Mouse (Mus musculus) forebrain, postnatal 0 days (tissue): ENCODE measurements around the gene Ccdc97. TPM values are rescaled to one million over a fixed set of nuclear protein-coding genes. Genes with fewer than 3 reads are reported as not detected.

Source experiments
- ATAC-seq: fragments of 200-750 bp; cut with Nextera tagmentation; 2 replicates; pipeline ENCODE4 v1.8.0; 2017; ENCODE audit warnings: mild to moderate bottlenecking, moderate library complexity
- DNase-seq: peaks from one replicate; pipeline ENCODE4 v3.0.0-alpha.2; 2015
- H3K27ac ChIP-seq: fragments of 300-500 bp; sonication (generic); 2 replicates; pipeline ENCODE4 v1.5.1; 2014; ENCODE audit warnings: low read depth, mild to moderate bottlenecking, antibody characterized with exemption, low read length, moderate library complexity, mixed read lengths
- H3K27me3 ChIP-seq: fragments of 300-500 bp; sonication (generic); 2 replicates; pipeline ENCODE4 v1.6.1; 2014; ENCODE audit warnings: mild to moderate bottlenecking, low read length, mixed read lengths; ENCODE audit not compliant: insufficient read depth
- H3K36me3 ChIP-seq: fragments of 300-500 bp; sonication (generic); 2 replicates; pipeline ENCODE4 v1.6.1; 2014; ENCODE audit warnings: mild to moderate bottlenecking, moderate library complexity; ENCODE audit not compliant: insufficient read depth
- H3K4me1 ChIP-seq: fragments of 300-500 bp; sonication (generic); 2 replicates; pipeline ENCODE4 v1.6.1; 2014; ENCODE audit warnings: antibody characterized with exemption; ENCODE audit not compliant: insufficient read depth
- H3K4me2 ChIP-seq: fragments of 300-500 bp; sonication (generic); 2 replicates; pipeline ENCODE4 v1.6.1; 2014; ENCODE audit warnings: low read depth, mild to moderate bottlenecking, moderate library complexity
- H3K4me3 ChIP-seq: fragments of 300-500 bp; sonication (generic); 2 replicates; pipeline ENCODE4 v1.5.1; 2014; ENCODE audit warnings: low read depth, low read length, mixed read lengths
- H3K9ac ChIP-seq: fragments of 300-500 bp; sonication (generic); 2 replicates; pipeline ENCODE4 v1.6.1; 2014; ENCODE audit warnings: mild to moderate bottlenecking
- H3K9me3 ChIP-seq: fragments of 300-500 bp; sonication (generic); 2 replicates; pipeline ENCODE4 v1.6.1; 2016; ENCODE audit warnings: low read length
- CTCF ChIP-seq: sonication (generic); IDR thresholded peaks from 2 replicates; pipeline ENCODE4 v1.5.1; 2016; ENCODE audit warnings: antibody characterized with exemption, control low read depth, low read depth
- WGBS: fragments of 180-500 bp; shearing (Covaris S2); extraction: QIAGEN DNeasy Blood & Tissue Kit; methylation state at CpG from one replicate; pipeline ENCODE4 v1.1.7; 2014; 5-methylcytosine and 5-hydroxymethylcytosine counted together
- polyA plus RNA-seq: library from polyadenylated mRNA; unstranded; fragments of >200 nt; fragmentation: Nextera tagmentation; extraction: Ambion mirVana; gene quantifications from 2 replicates; pipeline ENCODE4 v1.2.1, GENCODE M21; 2015
- total RNA-seq: library from RNA; depleted of rRNA; stranded (reverse); fragments of >200 nt; gene quantifications from 2 replicates; pipeline ENCODE4 v1.2.3, GENCODE M21; 2014; rRNA removed

Gene Ccdc97
- total and polyA plus RNA-seq, 2 experiments from 2014 or later = 31.7 to 37.6 TPM

DNA sequence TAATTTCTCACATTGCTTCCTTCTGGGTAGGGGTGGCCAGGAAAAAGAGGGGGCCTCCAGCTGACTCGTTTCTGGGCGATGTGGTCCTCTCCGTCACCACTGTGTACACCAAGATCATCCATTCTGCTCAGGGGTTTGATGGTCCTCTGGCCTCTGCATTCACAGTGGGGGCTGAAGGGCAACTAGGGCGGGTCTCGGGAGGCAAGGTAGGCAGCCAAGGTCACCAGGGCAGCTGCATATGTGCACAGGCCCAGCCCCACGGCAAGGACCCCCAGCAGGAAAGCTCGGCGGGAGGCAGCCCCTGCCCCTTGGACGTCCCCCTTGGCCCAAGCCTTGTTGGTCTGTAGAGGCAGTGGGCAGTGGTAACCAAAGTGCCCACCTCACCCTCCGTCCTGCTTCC is 49.7 kb downstream of the Ccdc97 start:
- Histone ChIP-seq H3K9me3 (no peaks in the 10 kb centered on the region), H3K27me3 (peaks cover 1% of the 10 kb centered on the region; the same call in 1 of the 2 replicates), H3K9ac (no peak overlapping the region), H3K4me2 (no peak overlapping the region), H3K27ac (no peak overlapping the region), H3K4me1 (no peaks in the 10 kb centered on the region), H3K4me3 (no peak overlapping the region), H3K36me3 (peaks cover 22% of the 10 kb centered on the region)
- WGBS = 94% methylated on average over 10 of the region's 10 CpGs
- no peak for ATAC-seq
- DNase-seq = no peak
- no peak for TF ChIP-seq CTCF

DNA sequence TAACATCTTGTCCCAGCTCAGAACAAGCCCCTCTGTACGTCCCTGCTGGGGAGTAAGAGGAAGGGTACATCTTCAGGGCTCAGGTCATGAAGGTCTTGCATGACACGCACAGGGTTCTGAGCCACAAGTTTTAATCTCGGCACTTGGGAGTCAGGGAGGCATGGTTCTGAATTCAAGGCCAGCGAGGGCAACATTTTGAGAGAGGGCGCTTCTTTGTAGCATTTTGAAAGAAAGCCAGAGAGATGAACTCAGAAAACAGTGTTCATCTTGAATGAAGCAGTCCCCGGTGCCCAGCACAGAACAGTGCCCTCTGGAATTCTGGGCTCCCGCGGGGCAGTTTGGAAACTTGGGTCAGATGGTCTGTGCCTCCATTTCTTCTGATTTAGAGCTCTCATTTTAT is 52.5 kb downstream of the Ccdc97 start:
- Histone ChIP-seq H3K27me3 (no peaks in the 10 kb centered on the region), H3K4me3 (no peak overlapping the region), H3K9ac (no peak overlapping the region), H3K27ac (no peak overlapping the region), H3K4me2 (no peak overlapping the region), H3K9me3 (no peaks in the 10 kb centered on the region), H3K36me3 (peaks cover 22% of the 10 kb centered on the region), H3K4me1 (no peaks in the 10 kb centered on the region)
- 95% methylated on average over 8 of the region's 8 CpGs for WGBS
- no peak for TF ChIP-seq CTCF
- DNase-seq = no peak
- no peak for ATAC-seq

Other genes with a start within 250 kb of the Ccdc97 start
- 0.24 and 0.31 TPM in 2 replicates for gene Ceacam1, start 241.5 kb downstream of the Ccdc97 start, total RNA-seq
- 0.75 and 1.4 TPM in 2 replicates for gene Ceacam1, start 241.5 kb downstream of the Ccdc97 start, polyA plus RNA-seq
- gene Ceacam2, start 179.2 kb downstream of the Ccdc97 start, total RNA-seq = not detected in 2 replicates
- not detected in 2 replicates for gene Ceacam2, start 179.2 kb downstream of the Ccdc97 start, polyA plus RNA-seq
- gene Erich4, start 103.2 kb downstream of the Ccdc97 start, total RNA-seq = not detected in 2 replicates
- not detected in 2 replicates for gene Erich4, start 103.2 kb downstream of the Ccdc97 start, polyA plus RNA-seq
- gene Dmac2, start 99.7 kb downstream of the Ccdc97 start, total RNA-seq = 35.8 and 45.8 TPM in 2 replicates
- 35.0 and 40.6 TPM in 2 replicates for gene Dmac2, start 99.7 kb downstream of the Ccdc97 start, polyA plus RNA-seq
- 0.31 and 0.95 TPM in 2 replicates for gene B3gnt8, start 92.4 kb downstream of the Ccdc97 start, total RNA-seq
- 1.0 and 1.3 TPM in 2 replicates for gene B3gnt8, start 92.4 kb downstream of the Ccdc97 start, polyA plus RNA-seq
- 55.7 and 55.9 TPM in 2 replicates for gene Bckdha, start 60.1 kb downstream of the Ccdc97 start, total RNA-seq
- 57.1 and 58.3 TPM in 2 replicates for gene Bckdha, start 60.1 kb downstream of the Ccdc97 start, polyA plus RNA-seq
- gene Exosc5, start 59.9 kb downstream of the Ccdc97 start, total RNA-seq = 22.9 and 24.9 TPM in 2 replicates
- gene Exosc5, start 59.9 kb downstream of the Ccdc97 start, polyA plus RNA-seq = 33.9 and 35.2 TPM in 2 replicates
- gene Tmem91, start 43.9 kb downstream of the Ccdc97 start, total RNA-seq = 32.8 and 40.3 TPM in 2 replicates
- 40.9 and 61.4 TPM in 2 replicates for gene Tmem91, start 43.9 kb downstream of the Ccdc97 start, polyA plus RNA-seq
- 15.7 and 15.8 TPM in 2 replicates for gene B9d2, start 38.3 kb downstream of the Ccdc97 start, total RNA-seq
- 58.2 and 60.1 TPM in 2 replicates for gene B9d2, start 38.3 kb downstream of the Ccdc97 start, polyA plus RNA-seq
- 1.6 and 3.1 TPM in 2 replicates for gene Tgfb1, start 32.1 kb downstream of the Ccdc97 start, total RNA-seq
- 0.39 and 0.56 TPM in 2 replicates for gene Tgfb1, start 32.1 kb downstream of the Ccdc97 start, polyA plus RNA-seq
- 110 and 144 TPM in 2 replicates for gene Hnrnpul1, start 35.7 kb upstream of the Ccdc97 start, total RNA-seq
- gene Hnrnpul1, start 35.7 kb upstream of the Ccdc97 start, polyA plus RNA-seq = 47.3 and 47.9 TPM in 2 replicates
- 15.8 and 17.7 TPM in 2 replicates for gene Axl, start 69.6 kb upstream of the Ccdc97 start, total RNA-seq
- 14.6 and 16.1 TPM in 2 replicates for gene Axl, start 69.6 kb upstream of the Ccdc97 start, polyA plus RNA-seq
- gene Cyp2s1, start 97.8 kb upstream of the Ccdc97 start, total RNA-seq = 1.2 and 2.0 TPM in 2 replicates
- 1.4 and 1.9 TPM in 2 replicates for gene Cyp2s1, start 97.8 kb upstream of the Ccdc97 start, polyA plus RNA-seq
- not detected in 2 replicates for gene Cyp2b10, start 178.5 kb upstream of the Ccdc97 start, total RNA-seq
- gene Cyp2b10, start 178.5 kb upstream of the Ccdc97 start, polyA plus RNA-seq = not detected in 2 replicates